Mouse (Mus musculus): ENCODE data around the gene Capn1.

DNA sequence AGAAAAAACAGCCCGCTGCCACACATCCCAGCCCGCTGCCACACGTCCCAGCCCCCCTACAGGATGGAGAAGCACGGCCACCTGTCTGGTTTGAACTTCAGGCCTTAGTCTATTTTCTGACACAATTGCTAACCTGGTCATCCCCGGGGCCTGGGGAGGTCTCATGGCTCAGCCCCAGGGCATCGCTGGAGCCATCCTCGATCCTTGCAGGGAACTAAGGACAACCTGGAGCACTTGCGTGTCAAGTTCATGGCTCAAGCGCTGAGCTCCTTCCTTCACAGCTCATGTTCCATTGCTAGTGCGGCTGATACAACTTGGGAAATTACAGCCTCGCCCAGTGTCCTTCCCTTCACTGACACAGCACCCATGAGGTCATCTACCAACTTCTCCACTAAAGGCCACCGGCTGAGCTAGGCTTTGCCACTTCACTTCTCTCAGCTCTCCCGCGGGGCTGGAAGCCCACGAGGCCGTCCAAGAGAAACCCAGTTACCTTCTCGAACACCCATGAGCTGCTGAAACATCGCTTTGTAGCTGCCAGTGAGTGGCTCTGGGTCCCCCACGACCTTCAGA is 62.4 kb downstream of the Capn1 start:
- TF ChIP-seq POLR2A (IDR thresholded peaks at IDR 0.05; ENCODE audit: extremely low read depth, insufficient read depth, low read length) (no peak), CTCF (IDR thresholded peaks at IDR 0.05; ENCODE audit: extremely low read depth, insufficient read depth, low read length) (no peak)

Measured in cortical plate, adult 2 months (tissue).